Mouse (Mus musculus) lung, embryonic 16.5 days (tissue): Measurements from ENCODE around the gene Epop. TPM values are rescaled to one million over a fixed set of nuclear protein-coding genes. Genes with fewer than 3 reads are reported as not detected.

Source experiments
- ATAC-seq: fragments of 200-750 bp; cut with Nextera tagmentation; 2 replicates; pipeline ENCODE4 v1.8.0; 2017; ENCODE audit warnings: low read depth, mild to moderate bottlenecking, moderate library complexity
- H3K27ac ChIP-seq: fragments of 300-500 bp; sonication (generic); 2 replicates; pipeline ENCODE4 v1.5.1; 2014; ENCODE audit warnings: mild to moderate bottlenecking, control low read depth, low read length
- H3K27me3 ChIP-seq: fragments of 300-500 bp; sonication (generic); 2 replicates; pipeline ENCODE4 v1.6.1; 2014; ENCODE audit warnings: low read depth, low read length, mixed read lengths; ENCODE audit not compliant: control insufficient read depth, insufficient read depth
- H3K36me3 ChIP-seq: fragments of 300-500 bp; sonication (generic); 2 replicates; pipeline ENCODE4 v1.6.1; 2014; ENCODE audit warnings: low read length; ENCODE audit not compliant: control insufficient read depth, insufficient read depth
- H3K4me1 ChIP-seq: fragments of 300-500 bp; sonication (generic); replicated peaks from 2 replicates; pipeline ENCODE4 v1.6.1; 2014; ENCODE audit warnings: low read length, mixed read lengths; ENCODE audit not compliant: control insufficient read depth, insufficient read depth
- H3K4me2 ChIP-seq: fragments of 300-500 bp; sonication (generic); 2 replicates; pipeline ENCODE4 v1.6.1; 2014; ENCODE audit warnings: low read depth, low read length, control low read depth
- H3K4me3 ChIP-seq: fragments of 300-500 bp; sonication (generic); 2 replicates; pipeline ENCODE4 v1.5.1; 2014; ENCODE audit warnings: mild to moderate bottlenecking, low read length, control low read depth
- H3K9ac ChIP-seq: fragments of 300-500 bp; sonication (generic); 2 replicates; pipeline ENCODE4 v1.6.1; 2014; ENCODE audit warnings: low read length, control low read depth
- H3K9me3 ChIP-seq: fragments of 300-500 bp; sonication (generic); 2 replicates; pipeline ENCODE4 v1.6.1; 2016; ENCODE audit warnings: low read length; ENCODE audit not compliant: control insufficient read depth
- WGBS: fragments of 180-500 bp; shearing (Covaris S2); extraction: QIAGEN DNeasy Blood & Tissue Kit; methylation state at CpG from one replicate; pipeline ENCODE4 v1.1.7; 2014; 5-methylcytosine and 5-hydroxymethylcytosine counted together
- polyA plus RNA-seq: library from polyadenylated mRNA; unstranded; fragments of >200 nt; fragmentation: Nextera tagmentation; extraction: Ambion mirVana; gene quantifications from 2 replicates; pipeline ENCODE4 v1.2.1, GENCODE M21; 2015

Epop gene
- polyA plus RNA-seq, 1 experiment from 2014 or later: 2.1 TPM

DNA sequence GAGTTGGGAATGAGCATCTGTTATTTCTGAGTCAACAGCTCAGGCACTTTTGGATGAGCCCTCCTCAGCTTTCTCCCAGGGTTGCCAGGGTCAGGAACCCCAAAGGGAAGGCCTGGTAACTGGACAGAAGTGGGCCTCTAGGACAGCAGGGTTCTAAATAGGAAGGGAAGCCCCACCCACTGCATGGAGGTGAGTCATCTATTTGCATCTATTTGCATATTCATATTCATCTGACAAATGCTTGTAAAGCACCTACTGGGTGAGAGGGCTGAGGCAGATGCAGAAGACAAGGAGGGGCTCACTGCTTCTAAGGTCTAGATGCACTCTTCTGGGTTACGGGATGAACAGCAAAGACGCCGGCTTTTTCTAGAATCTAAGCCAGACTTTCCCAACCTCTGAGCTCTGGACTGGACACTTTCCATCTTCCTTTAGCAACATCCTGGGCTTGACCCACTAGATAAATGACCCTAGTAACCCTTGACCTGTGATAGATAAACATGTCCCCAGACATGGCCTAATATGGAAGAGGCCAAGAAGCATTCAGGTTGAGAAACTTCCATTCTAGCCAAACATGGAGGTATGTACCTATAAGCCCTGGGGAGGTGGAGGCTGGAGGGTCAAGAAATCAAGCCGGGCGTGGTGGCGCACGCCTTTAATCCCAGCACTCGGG, 22.3 kb downstream of the Epop start:
- Histone ChIP-seq H3K4me1 (peaks cover 4% of the 10 kb centered on the region), H3K36me3 (no peaks in the 10 kb centered on the region), H3K27me3 (no peaks in the 10 kb centered on the region), H3K4me2 (no peak overlapping the region), H3K4me3 (no peak overlapping the region), H3K9ac (no peak overlapping the region), H3K27ac (no peak overlapping the region), H3K9me3 (no peaks in the 10 kb centered on the region)
- no peak for ATAC-seq
- WGBS: 85% methylated on average over 8 of the region's 8 CpGs

DNA sequence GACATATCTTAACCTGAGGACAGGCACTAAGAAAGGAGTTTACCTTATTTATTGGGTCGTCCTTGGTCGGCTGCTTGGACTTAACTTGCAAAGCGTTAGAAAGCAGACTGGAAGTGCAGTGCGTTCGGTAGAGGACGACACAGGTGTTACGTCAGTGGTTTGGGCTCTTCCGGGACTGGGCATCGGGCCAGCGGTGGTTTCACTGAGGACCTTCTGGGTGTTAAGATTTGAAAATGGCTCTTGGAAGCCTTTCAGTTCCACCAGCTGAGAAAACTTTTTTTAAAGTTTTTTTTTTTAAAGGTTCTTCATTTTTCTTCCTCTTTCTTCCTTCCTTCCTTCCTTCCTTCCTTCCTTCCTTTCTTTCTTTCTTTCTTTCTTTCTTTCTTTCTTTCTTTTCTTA, 25.6 kb downstream of the Epop start:
- H3K36me3 ChIP-seq: no peaks in the 10 kb centered on the region
- 35% methylated on average over 10 of the region's 10 CpGs for WGBS
- ATAC-seq: peak; percentile 60; the same call in 1 of the 2 replicates
- H3K9ac ChIP-seq: no peak overlapping the region
- peaks cover 4% of the 10 kb centered on the region for H3K4me1 ChIP-seq
- H3K27me3 ChIP-seq: no peaks in the 10 kb centered on the region
- H3K4me3 ChIP-seq: no peak overlapping the region
- peak overlapping the region; percentile 7; the same call in 1 of the 2 replicates for H3K27ac ChIP-seq
- H3K4me2 ChIP-seq: peak overlapping the region; percentile 30
- H3K9me3 ChIP-seq: no peaks in the 10 kb centered on the region

GRCm38 (mm10) chr11:97602223-97602622, 27.3 kb downstream of the Epop start:
- H3K27ac ChIP-seq: no peak overlapping the region
- no peaks in the 10 kb centered on the region for H3K36me3 ChIP-seq
- H3K4me2 ChIP-seq: no peak overlapping the region
- ATAC-seq: no peak
- no peaks in the 10 kb centered on the region for H3K27me3 ChIP-seq
- H3K9ac ChIP-seq: no peak overlapping the region
- WGBS: 26% methylated on average over 6 of the region's 6 CpGs
- no peak overlapping the region for H3K4me3 ChIP-seq
- H3K9me3 ChIP-seq: no peaks in the 10 kb centered on the region
- peaks cover 4% of the 10 kb centered on the region for H3K4me1 ChIP-seq

DNA sequence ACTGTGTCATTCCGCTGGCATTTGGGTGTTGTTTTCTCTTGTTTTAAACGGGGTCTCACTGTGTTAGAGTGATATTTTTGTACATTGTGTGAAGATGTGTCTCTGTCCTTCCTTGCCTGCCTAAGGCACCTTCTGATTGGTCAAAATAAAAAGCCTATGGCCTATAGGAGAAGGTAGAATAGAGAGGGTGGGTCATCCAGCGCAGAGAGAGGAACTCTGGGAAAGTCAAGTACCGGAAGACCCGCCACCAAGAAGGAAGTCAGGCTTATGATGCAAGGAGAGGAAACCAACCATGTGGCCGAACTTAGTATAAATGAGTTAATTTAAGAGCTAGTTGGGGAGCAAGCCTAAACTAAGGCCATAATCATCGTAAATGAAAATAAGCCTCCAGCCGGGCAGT, 30.4 kb downstream of the Epop start:
- Histone ChIP-seq H3K27me3 (no peaks in the 10 kb centered on the region), H3K36me3 (no peaks in the 10 kb centered on the region), H3K27ac (no peak overlapping the region), H3K4me1 (no peaks in the 10 kb centered on the region), H3K4me2 (no peak overlapping the region), H3K9ac (no peak overlapping the region), H3K4me3 (no peak overlapping the region), H3K9me3 (no peaks in the 10 kb centered on the region)
- no peak for ATAC-seq
- WGBS: 80% methylated on average over 8 of the region's 8 CpGs

DNA sequence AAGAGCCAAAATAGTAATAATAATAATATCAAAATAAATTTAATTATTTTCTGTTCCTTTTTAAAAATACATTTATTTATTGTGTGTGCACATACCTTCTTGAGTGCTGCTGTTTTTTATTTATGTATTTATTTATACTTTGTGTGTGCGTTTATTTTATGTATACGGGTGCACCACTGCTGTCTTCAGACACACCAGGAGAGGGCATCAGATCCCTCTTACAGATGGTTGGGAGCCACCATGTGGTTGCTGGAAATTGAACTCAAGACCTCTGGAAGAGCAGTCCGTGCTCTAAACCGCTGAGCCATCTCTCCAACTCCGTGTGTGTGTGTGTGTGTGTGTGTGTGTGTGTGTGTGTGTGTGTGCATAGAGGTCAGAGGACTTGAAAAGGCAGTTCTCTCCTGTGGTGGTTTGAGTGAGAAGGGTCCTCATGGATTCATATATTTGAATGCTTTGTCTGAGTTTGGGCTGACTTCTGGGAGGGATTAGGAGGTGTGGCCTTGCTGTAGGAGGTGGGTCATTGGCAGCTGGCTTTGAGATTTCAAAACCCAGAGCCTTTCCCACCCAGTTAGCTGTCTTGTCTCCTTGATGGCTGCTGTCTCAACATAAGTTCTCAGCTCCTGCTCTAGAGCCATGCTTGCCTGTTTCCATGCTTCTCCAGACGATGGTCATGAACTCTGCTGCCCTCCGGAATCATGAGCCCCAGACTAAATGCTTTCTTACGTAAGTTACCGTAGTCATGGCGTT, 31.4 kb downstream of the Epop start:
- Histone ChIP-seq H3K4me1 (no peaks in the 10 kb centered on the region), H3K9me3 (no peaks in the 10 kb centered on the region), H3K4me2 (no peak overlapping the region), H3K27ac (no peak overlapping the region), H3K27me3 (no peaks in the 10 kb centered on the region), H3K9ac (no peak overlapping the region), H3K4me3 (no peak overlapping the region), H3K36me3 (no peaks in the 10 kb centered on the region)
- no peak for ATAC-seq
- 67% methylated on average over 10 of the region's 10 CpGs for WGBS

DNA sequence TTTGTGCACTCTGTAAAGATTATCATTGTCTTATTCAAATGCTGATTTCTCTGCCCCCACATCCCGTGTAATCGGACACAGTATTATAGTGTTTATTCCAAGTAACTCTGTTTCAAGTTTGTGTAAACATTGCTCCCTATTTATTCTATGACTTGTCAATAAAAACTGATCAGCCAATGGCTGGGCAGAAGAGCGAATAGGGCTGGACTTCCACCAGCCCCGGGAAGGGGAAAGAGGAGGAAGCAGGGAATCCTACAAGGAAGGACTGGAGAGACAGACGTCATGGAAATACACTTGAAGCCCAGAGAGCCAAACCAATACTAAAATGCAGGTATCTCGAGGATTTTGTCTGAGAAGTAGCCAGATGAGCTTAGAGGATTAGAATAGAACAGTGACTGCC, 35.4 kb downstream of the Epop start:
- H3K9me3 ChIP-seq: no peaks in the 10 kb centered on the region
- no peaks in the 10 kb centered on the region for H3K27me3 ChIP-seq
- 0 out of 2 replicates have a peak overlapping the region, but pooled peaks have one; percentile 2 for H3K4me3 ChIP-seq
- H3K4me1 ChIP-seq: no peaks in the 10 kb centered on the region; the same call in 1 of the 2 replicates
- peak; percentile 41; the same call in 1 of the 2 replicates for ATAC-seq
- H3K27ac ChIP-seq: no peak overlapping the region
- WGBS: 28% methylated on average over 6 of the region's 6 CpGs
- no peaks in the 10 kb centered on the region for H3K36me3 ChIP-seq
- H3K9ac ChIP-seq: no peak overlapping the region
- H3K4me2 ChIP-seq: peak overlapping the region; percentile 13; the same call in 1 of the 2 replicates

DNA sequence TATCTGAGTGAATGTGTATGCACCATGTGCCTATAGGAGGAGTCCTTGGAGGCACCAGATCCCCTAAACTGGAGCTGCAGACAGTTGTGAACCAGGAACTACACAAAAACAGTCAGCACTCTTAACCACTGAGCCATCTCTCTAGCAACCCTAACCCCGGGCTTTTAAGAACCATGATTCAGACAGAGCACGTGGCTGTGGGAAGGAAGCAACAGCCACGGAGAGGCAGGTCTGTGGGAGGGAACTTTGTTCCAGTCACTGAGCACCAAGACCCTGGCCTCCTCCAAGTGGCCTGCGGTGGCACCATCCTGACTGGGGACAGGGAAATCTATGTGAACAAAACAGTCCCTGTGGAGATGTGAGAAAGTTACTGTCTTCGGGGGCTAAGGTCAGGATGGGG, 37.6 kb downstream of the Epop start:
- 54% methylated on average over 5 of the region's 5 CpGs for WGBS
- Histone ChIP-seq H3K27me3 (no peaks in the 10 kb centered on the region), H3K27ac (no peak overlapping the region), H3K9me3 (no peaks in the 10 kb centered on the region), H3K4me3 (no peak overlapping the region), H3K4me1 (no peaks in the 10 kb centered on the region; the same call in 1 of the 2 replicates), H3K9ac (no peak overlapping the region), H3K36me3 (no peaks in the 10 kb centered on the region), H3K4me2 (no peak overlapping the region)
- ATAC-seq: no peak

- Histone ChIP-seq H3K9ac (no peak overlapping the region), H3K27me3 (no peaks in the 10 kb centered on the region), H3K4me1 (no peaks in the 10 kb centered on the region; the same call in 1 of the 2 replicates), H3K4me2 (no peak overlapping the region), H3K36me3 (no peaks in the 10 kb centered on the region), H3K9me3 (no peaks in the 10 kb centered on the region), H3K27ac (no peak overlapping the region), H3K4me3 (no peak overlapping the region)
- ATAC-seq: no peak
- 45% methylated on average over 24 of the region's 24 CpGs for WGBS
Measured at GRCm38 (mm10) chr11:97590227-97590960, 39.1 kb downstream of the Epop start.

- H3K27me3 ChIP-seq: no peaks in the 10 kb centered on the region
- 7% methylated on average over 10 of the region's 10 CpGs for WGBS
- H3K9ac ChIP-seq: no peak overlapping the region
- H3K36me3 ChIP-seq: no peaks in the 10 kb centered on the region
- H3K4me1 ChIP-seq: no peaks in the 10 kb centered on the region; the same call in 1 of the 2 replicates
- H3K4me2 ChIP-seq: no peak overlapping the region
- no peaks in the 10 kb centered on the region for H3K9me3 ChIP-seq
- no peak for ATAC-seq
- H3K27ac ChIP-seq: no peak overlapping the region
- no peak overlapping the region for H3K4me3 ChIP-seq
Measured at GRCm38 (mm10) chr11:97589216-97589615, 40.3 kb downstream of the Epop start.
